Mouse (Mus musculus) forelimb bud, embryonic 11.5 days (tissue): Measurements from ENCODE around the gene Nr1i3.

Experiments
- DNase-seq: peaks from one replicate; pipeline ENCODE4 v3.0.0-alpha.2; 2012; ENCODE audit warnings: low read depth, low spot score

Gene Nr1i3

GRCm38 (mm10) chr1:171251594-171252324 lies 38.0 kb downstream of the Nr1i3 start:
- no peak for DNase-seq

- DNase-seq = no peak
Measured at GRCm38 (mm10) chr1:171252415-171252814, 38.6 kb downstream of the Nr1i3 start.

DNA sequence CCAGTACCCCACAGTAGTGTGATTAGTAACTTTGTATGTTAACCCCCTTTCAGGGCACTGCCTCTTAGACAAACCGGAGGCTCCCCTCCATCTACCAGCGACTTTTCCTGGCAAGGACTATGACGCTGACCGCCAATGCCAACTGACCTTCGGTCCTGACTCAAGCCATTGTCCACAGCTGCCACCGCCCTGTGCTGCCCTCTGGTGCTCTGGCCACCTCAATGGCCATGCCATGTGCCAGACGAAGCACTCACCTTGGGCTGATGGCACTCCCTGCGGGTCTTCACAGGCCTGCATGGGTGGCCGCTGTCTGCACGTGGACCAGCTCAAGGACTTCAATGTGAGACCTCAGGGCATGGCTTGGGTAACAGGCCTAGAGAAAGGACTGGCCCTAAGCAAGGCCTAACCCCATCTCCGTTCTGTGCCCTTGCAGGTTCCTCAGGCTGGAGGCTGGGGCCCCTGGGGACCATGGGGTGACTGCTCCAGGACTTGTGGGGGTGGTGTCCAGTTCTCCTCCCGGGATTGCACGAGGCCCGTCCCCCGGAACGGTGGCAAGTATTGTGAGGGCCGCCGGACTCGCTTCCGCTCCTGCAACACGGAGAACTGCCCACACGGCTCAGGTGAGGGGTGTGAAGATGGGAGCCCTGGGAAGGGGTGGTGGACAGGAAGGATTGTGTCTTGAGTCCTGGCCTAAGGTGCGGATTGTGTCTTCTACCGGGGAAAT lies 42.5 kb downstream of the Nr1i3 start:
- DNase-seq = no peak

DNA sequence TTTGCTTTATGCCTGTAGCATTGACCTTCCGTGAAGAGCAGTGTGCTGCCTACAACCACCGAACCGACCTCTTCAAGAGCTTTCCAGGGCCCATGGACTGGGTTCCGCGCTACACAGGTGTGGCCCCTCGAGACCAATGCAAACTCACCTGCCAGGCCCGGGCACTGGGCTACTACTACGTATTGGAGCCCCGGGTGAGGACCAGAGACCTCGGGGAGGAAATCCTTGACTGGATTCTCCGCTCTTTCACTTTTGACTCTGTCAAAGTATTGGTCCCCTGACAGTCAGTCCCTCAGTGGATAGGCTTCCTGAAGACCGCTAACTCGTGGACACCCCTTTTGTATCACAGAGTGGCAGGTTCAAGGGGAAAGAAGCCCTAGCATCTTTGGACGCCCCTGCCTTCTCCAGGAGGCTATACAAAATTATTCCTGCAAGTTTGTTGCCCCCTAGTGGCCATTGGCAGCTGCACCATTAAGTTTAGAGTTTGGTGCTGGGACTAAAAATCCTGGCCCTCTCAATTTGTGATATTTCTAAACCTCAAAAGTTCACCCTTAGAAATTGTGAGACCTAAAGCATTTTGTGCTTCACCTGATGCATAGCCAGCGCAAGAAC lies 43.3 kb downstream of the Nr1i3 start:
- peak; percentile 78 for DNase-seq

DNA sequence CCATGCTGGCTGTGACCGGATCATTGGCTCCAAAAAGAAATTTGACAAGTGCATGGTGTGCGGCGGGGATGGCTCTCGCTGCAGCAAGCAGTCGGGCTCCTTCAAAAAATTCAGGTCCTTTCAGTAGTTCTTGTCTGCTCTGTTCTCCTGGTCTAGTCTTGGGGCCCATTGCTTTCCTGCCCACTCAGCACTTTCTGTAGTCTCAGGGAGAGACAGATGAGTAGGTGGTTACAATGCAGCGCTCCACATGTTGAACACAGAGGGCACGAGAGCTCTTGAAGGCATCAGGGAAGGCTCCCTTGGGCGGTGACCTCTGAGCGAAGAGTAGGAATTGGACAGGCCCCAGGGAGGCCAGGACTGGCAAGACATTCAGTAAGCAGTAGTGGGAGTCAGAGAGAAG lies 44.0 kb downstream of the Nr1i3 start:
- no peak for DNase-seq

DNA sequence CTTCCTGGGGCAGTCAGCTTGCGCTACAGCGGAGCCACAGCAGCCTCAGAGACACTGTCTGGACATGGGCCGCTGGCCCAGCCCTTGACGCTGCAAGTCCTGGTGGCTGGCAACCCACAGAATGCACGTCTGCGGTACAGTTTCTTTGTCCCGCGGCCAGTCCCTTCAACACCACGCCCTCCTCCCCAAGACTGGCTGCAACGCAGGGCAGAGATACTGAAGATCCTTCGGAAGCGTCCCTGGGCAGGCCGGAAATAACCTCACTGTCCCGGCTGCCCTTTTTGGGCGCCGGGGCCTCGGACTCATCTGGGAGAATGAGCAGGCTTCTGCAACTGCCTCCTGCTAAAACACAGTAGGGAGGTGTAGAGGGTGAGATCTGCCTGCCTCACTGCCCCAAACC lies 45.2 kb downstream of the Nr1i3 start:
- no peak for DNase-seq

GRCm38 (mm10) chr1:171260316-171260715 lies 46.5 kb downstream of the Nr1i3 start:
- no peak for DNase-seq

- DNase-seq = no peak
Measured at GRCm38 (mm10) chr1:171262594-171263130, 48.9 kb downstream of the Nr1i3 start.

DNA sequence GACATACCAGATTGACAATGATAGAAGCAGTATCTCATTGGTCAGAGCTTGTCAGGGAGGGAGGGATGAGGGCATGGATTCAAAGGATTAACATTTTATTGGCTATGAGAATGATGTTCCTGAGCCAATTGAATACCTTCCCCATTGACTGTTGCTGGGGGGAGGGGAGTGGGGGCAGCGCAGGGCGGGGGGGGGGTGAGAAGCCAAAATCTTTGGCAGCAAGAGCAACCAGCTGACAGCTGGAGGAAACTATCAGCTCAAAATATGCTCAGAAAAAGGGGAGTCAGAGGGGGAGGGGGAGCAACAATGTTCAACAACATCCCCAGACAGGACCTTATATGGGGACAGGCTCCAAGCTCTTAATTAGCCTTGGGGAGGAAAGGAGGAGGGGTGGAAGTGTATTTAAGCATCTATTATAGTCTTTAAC lies 49.4 kb downstream of the Nr1i3 start:
- no peak for DNase-seq

GRCm38 (mm10) chr1:171263666-171264461 lies 50.1 kb downstream of the Nr1i3 start:
- DNase-seq = no peak

DNA sequence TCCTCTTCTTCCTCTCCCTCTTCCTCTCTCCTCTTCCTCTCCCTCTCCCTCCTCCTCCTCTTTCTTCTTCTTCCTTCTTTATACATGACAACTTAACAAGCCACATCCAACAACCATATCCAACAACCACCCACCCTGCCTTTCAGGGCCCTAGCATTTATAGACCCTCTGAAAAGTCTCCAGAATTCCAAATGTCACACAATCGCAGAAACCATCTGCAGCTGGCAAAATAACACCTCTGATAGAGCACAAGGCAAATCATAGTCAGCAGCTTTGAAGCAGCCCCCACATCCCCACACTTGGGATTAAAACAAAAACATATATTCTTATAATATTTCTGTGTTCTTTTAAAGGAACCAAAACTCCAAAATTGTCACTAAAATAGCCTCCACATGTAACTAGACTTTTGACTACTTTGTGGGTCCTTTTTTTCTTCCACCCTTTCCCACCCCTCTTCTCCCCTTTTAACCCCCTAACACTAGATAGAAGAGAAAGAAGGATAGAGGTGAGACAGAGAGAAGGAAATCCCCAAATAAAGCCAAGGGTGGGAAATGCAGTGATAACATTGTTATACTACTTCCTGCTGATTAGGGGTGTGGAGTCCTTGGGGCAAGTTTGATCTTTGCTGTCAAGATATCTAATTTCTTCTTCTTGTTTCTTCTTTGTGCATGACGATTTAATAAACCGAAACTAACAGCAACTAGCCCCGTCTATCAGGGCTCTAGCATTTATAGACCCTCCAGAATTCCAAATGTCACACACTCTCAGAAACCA lies 52.4 kb downstream of the Nr1i3 start:
- no peak for DNase-seq

DNA sequence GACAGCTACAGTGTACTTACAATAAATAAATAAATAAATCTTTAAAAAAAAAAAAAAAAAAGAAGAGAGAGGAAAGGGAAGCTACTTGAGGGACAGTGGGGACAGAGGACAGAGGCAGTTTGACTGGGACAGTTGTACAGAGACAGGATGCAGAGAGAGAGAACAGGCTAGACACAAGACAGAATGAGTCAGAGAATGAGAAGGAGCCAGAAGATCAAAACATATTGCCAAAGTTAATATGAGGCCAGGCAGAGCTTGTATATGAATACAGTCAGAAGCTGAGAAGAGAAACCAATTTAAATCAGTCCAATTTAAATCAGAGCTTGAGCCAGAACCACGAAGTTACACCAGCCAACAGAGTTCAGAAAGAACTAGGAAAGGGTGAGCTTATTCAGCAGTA lies 54.6 kb downstream of the Nr1i3 start:
- DNase-seq = no peak

GRCm38 (mm10) chr1:171269848-171270572 lies 56.2 kb downstream of the Nr1i3 start, which contains the start of gene B4galt3:
Gene B4galt3, plus strand, starts transcription at chr1:171270328.
- DNase-seq = peak; percentile 86
